Mouse (Mus musculus) left cerebral cortex, postnatal 4 days (tissue): ENCODE data around the gene Tspear. TPM values are rescaled to one million over a fixed set of nuclear protein-coding genes. Genes with fewer than 3 reads are reported as not detected.
"Not testable (repeated sequence)": the region's sequence is repeated elsewhere in the genome, so short reads cannot be mapped to it uniquely, and the experiment has no call there.

Experiments
- DNase-seq: peaks from one replicate; pipeline ENCODE4 v3.0.0-alpha.2; 2022
- intact Hi-C: fragments of 180-260 bp; cut with DNase I; formaldehyde crosslinking; loops from one replicate; pipeline ENCODE4 v1.15.1; 2025
- total RNA-seq, 2 experiments: library from RNA; stranded (reverse); gene quantifications; 2 replicates each; pipeline ENCODE4 v1.2.3; 2021

The Tspear gene
- not detected for total RNA-seq

GRCm38 (mm10) chr10:77685895-77686664 is at the start of gene Tspear:
Gene Tspear (plus strand): TSS chr10:77686569.
- DNase-seq: no peak
- intact Hi-C loops: no loop called here

GRCm38 (mm10) chr10:77638956-77639355 is 47.4 kb upstream of the Tspear start:
- intact Hi-C loops: loop anchor here (10.0 kb wide), 1 partner anchor 346 kb away; no protein-coding TSS in a partner anchor
- DNase-seq: no peak

- intact Hi-C loops: no loop called here
- no peak for DNase-seq
These were observed 43.2 kb upstream of the Tspear start for GRCm38 (mm10) chr10:77643160-77643559.

GRCm38 (mm10) chr10:77645571-77645970 is 40.8 kb upstream of the Tspear start:
- intact Hi-C loops: no loop called here
- DNase-seq: no peak

GRCm38 (mm10) chr10:77647461-77647860 is 38.9 kb upstream of the Tspear start:
- no peak for DNase-seq
- intact Hi-C loops: no loop called here

- intact Hi-C loops: no loop called here
- no peak for DNase-seq
These were observed 38.5 kb upstream of the Tspear start for GRCm38 (mm10) chr10:77647901-77648300.

DNA sequence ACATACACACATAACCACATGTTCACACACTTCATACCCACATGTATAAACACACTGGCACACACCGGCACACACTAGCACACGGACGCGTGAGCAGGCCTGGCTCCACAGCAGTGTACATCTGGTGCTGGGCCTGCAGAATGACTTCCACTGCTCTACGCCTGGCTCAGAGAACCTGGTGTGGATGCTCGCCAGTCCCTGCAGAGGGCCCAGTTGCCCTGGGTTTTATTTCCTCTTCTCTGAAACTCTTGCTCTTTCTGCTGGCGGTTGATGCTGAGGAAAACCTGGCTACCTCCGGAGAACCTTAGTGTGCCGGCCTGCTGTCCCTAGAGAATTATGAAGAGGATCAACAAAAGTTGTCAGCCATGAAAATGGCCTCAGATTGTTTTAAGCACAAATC is 34.3 kb upstream of the Tspear start:
- intact Hi-C loops: no loop called here
- DNase-seq: no peak

DNA sequence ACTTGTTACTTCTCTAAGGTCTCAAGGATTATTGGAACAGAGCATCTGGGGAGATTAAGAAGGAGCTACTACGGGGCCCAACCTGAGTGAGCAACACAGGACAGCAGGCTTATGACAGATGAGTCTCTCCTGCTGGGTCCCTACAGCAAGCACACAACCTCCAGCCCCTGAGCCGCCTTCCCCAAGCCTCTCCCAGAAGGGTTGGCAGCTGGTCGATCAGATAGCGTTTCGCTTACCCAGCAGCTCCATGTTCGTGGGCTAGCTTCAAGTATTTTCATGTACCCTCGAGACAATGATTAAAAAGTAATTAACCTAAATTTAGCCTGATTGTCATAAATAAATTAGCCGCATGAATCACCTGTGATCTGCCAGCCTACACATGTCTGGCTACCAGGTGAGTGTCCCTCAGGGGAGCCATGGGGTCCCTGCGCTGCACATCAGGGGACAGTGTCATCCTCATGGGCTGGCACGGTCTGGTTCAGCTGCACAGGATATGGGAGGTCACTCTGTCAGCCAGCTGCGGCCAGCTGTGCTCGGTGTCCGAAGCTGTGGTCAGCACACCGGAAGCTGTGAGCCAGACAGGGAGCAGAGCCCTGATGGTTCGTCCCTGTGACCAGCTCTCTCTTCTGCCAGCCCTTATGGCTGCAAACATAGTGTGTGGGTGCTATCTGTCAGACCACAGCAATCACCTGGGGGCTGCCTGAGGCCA is 27.9 kb upstream of the Tspear start:
- DNase-seq: no peak
- intact Hi-C loops: no loop called here

DNA sequence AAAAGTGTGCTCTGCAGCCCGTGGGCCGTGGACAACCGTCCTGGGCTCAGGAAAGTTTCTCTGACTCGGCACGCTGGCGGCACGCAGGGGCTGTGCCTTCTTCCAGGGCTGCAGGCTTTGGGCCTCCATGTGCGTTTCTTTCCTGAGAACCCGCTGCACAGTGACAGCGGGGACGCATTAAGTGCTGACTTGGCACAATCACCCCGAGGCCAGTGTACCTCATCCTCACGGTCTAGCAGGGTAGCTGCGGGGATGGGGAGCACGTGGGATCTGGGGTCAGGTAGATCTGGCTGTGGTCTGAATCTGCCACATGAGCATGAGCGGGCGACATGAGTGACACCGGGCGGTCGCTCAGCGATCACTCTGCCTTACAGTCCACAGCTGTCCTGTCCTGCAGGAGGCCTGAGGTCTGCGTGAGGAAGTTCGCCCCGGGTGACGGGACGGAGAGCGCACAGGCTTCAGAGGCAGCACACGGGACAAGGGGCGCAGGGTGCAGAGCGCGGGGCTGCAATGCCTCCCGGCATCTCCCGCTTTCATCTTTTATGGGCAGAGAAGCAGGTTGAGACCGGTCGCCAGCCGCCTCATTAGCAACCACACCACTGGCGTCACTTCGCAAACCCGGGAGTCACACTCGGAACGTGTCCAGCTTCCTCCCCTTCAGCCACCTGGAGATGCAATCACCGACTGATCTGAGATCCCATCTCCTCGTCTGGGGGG is 22.3 kb upstream of the Tspear start:
- intact Hi-C loops: no loop called here
- no peak for DNase-seq

- DNase-seq: no peak
- intact Hi-C loops: no loop called here
These were observed 20.0 kb upstream of the Tspear start for GRCm38 (mm10) chr10:77666342-77666741.

GRCm38 (mm10) chr10:77667402-77667801 is 19.0 kb upstream of the Tspear start:
- intact Hi-C loops: no loop called here

DNA sequence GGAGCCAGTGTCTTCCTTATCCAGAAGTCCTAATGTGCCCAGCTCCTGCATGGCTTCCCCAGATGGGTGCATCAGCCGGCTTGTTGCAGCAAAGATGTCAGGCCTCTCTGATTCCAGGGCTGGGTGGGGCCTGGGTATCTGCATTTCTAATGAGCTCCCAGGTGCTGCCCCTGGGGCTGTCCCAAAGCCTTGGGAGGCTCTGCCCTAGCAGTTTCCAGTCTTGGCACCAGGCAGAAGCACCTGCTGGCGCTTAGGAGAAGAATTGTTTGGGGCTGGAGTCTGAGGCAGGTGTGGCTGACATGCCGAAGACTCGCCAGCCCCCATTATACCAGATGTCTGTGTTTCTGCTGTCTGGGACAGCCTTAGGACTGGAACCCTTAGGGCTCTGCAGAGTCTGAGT is 15.7 kb upstream of the Tspear start:
- intact Hi-C loops: no loop called here
- no peak for DNase-seq

More at GRCm38 (mm10) chr10:77667402-77667801, 19.0 kb upstream of the Tspear start:
- DNase-seq: no peak

DNA sequence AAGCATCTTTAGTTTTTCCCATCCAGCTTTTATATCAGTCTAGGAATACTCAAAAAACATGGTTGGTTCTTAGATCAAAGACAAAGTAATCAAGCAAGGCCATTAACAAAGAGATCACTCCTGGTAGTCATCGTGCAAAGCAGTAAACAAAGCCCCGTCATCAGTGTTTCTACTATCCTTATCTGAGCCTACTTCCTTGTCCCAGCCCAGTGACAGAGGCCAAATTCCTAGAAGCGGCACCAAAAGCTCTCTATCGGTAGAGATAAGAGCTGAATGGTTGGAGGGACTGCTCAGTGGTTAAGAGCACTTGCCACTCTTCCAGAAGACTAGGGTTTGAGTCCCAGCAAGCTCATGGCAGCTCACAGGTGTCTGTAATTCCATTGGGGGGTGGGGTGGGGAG is 14.8 kb upstream of the Tspear start:
- intact Hi-C loops: no loop called here
- DNase-seq: no peak

DNA sequence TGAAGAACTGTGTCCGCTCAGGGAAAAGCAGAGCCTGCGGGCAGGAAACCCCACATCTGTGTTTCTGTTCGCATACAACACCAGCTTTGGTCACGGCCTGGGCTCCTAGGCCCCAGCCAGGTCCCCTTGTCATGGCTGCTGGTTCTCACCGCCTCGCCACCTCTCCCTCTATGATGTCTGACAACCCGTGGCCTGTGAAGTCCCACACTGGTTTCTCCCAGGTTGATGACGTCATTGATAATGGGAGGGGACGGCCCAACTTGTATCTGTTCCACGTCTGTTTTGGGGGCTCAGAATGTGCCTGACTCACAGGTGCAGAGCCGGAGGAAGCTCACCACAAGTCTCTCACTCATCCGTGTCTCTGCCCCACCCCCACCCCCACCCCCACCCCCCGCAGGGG is 12.6 kb upstream of the Tspear start:
- DNase-seq: no peak
- intact Hi-C loops: no loop called here

DNA sequence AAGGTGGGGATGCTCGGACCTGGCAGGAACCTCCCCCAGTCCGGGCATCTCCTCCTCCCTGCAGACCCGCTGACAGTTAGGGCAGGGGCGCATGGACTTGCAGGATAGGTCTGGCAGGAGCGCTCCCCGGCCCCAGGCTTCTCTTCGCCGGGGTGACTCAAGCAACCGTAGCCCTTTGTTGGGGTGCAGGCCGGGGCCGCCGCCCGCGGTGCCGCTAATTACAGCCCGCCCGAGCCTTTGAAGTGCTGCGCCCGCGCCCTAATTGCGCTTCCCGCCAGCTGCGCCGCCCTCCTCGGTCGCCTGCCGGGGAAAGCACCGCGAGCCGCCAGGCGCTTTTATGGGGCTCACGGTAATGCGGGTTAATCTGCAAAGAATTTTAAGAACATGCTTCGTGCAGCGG is 8.8 kb upstream of the Tspear start:
- no peak for DNase-seq
- intact Hi-C loops: no loop called here

GRCm38 (mm10) chr10:77682994-77683393 is 3.4 kb upstream of the Tspear start:
- intact Hi-C loops: no loop called here
- no peak for DNase-seq

DNA sequence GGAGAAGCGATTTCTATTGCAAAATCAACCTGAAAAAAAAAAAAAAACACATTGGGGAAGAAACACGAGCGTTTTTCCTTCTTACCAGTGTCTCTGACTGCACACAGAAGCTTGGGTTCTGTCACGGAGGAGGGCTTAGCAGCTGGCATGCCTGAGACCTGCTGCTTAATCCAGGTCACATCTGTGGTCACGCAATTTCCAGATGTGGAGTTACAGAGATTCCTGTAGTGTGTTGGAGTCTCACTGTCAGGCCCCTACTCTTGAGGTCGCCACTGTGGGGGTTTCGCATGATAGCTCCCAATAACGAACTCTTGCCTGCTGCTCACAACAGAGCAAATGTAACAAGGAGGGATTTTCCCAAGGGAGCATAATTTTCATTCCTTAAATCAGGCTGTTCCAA is 2.2 kb upstream of the Tspear start:
- intact Hi-C loops: no loop called here
- no peak for DNase-seq

GRCm38 (mm10) chr10:77687021-77687420 is 652 bp downstream of the Tspear start:
- DNase-seq: no peak
- intact Hi-C loops: no loop called here

GRCm38 (mm10) chr10:77690356-77690807 is 4.0 kb downstream of the Tspear start, which contains the start of gene Gm19402:
Gene Gm19402 (minus strand): TSS chr10:77690757.
- intact Hi-C loops, DNase-seq: not testable (repeated sequence)

- no peak for DNase-seq
- intact Hi-C loops: no loop called here
These were observed 10.8 kb downstream of the Tspear start, which contains the start of gene Gm9508 for GRCm38 (mm10) chr10:77697133-77697532. Gene Gm9508 (minus strand): TSS chr10:77697233.

DNA sequence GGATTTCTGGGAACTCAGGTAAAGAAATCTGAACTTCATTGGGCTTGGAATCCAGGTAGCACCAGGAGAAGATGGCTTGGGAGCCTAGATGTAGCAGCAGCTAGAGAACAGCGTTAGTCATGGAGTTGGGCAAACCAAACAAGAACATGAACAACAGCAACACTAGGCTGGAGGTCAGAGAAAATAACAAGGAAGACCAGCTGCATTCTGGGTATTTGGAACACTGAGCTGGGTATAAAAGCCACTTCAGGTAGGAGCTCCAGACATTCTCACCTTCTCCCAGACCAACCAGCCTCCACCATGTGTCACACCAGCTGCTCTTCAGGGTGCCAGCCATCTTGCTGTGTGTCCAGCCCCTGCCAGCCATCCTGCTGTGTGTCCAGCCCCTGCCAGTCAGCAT is 20.0 kb downstream of the Tspear start, which contains the start of gene Gm10272:
Gm10272 (plus strand) TSS at position 301 of the 400 bp plus-strand sequence.
- intact Hi-C loops: no loop called here
- DNase-seq: no peak
